Mouse (Mus musculus) cerebellum, postnatal 10 days (tissue): ENCODE data around the gene Ckmt1.
"Not testable (repeated sequence)": the region's sequence is repeated elsewhere in the genome, so short reads cannot be mapped to it uniquely, and the experiment has no call there.

ENCODE experiments used
- DNase-seq, 2 experiments: peaks; one replicate each; pipeline ENCODE4 v3.0.0; 2021; ENCODE audit warnings: mixed read lengths in 2 of 2

Gene Ckmt1

GRCm38 (mm10) chr2:121357494-121357893, at the start of gene Ckmt1:
Gene Ckmt1, plus strand, starts transcription at chr2:121357714.
- no peak for DNase-seq

GRCm38 (mm10) chr2:121308997-121309416, 48.5 kb upstream of the Ckmt1 start:
- no peak for DNase-seq

GRCm38 (mm10) chr2:121316278-121316677, 41.2 kb upstream of the Ckmt1 start:
- DNase-seq = no peak

- DNase-seq = peak; percentile 72 to 76
Observed at GRCm38 (mm10) chr2:121323041-121323440, 34.5 kb upstream of the Ckmt1 start.

- peak; percentile 83 to 87 for DNase-seq
Observed at GRCm38 (mm10) chr2:121323693-121324470, 33.6 kb upstream of the Ckmt1 start.

GRCm38 (mm10) chr2:121329492-121329891, 28.0 kb upstream of the Ckmt1 start:
- DNase-seq = peak; percentile 44 to 47

GRCm38 (mm10) chr2:121339057-121339456, 18.5 kb upstream of the Ckmt1 start:
- no peak for DNase-seq

- no peak for DNase-seq
Observed at GRCm38 (mm10) chr2:121353156-121353555, 4.4 kb upstream of the Ckmt1 start.

- DNase-seq = no peak
Observed at GRCm38 (mm10) chr2:121354378-121354777, 3.1 kb upstream of the Ckmt1 start.

- peak; percentile 99 for DNase-seq
Observed at GRCm38 (mm10) chr2:121354820-121355592, 2.5 kb upstream of the Ckmt1 start, which contains the start of gene Ppip5k1. Gene Ppip5k1, minus strand, starts transcription at chr2:121355396.

- DNase-seq = no peak
Observed at GRCm38 (mm10) chr2:121357961-121358360, 447 bp downstream of the Ckmt1 start.

GRCm38 (mm10) chr2:121358381-121358780, 867 bp downstream of the Ckmt1 start:
- peak; percentile 92 for DNase-seq

GRCm38 (mm10) chr2:121359461-121359860, 1.9 kb downstream of the Ckmt1 start:
- no peak for DNase-seq

- DNase-seq = no peak
Observed at GRCm38 (mm10) chr2:121363656-121364055, 6.1 kb downstream of the Ckmt1 start.

- DNase-seq = peak; percentile 91
Observed at GRCm38 (mm10) chr2:121368831-121369230, 11.3 kb downstream of the Ckmt1 start.

GRCm38 (mm10) chr2:121370921-121371320, 13.4 kb downstream of the Ckmt1 start:
- no peak for DNase-seq

GRCm38 (mm10) chr2:121372266-121372665, 14.8 kb downstream of the Ckmt1 start:
- DNase-seq = no peak

GRCm38 (mm10) chr2:121374766-121375165, 17.3 kb downstream of the Ckmt1 start:
- DNase-seq = peak; percentile 53 to 64

- DNase-seq = not testable (repeated sequence)
Observed at GRCm38 (mm10) chr2:121386961-121387575, 29.6 kb downstream of the Ckmt1 start, which contains the start of gene Strc. Gene Strc, minus strand, starts transcription at chr2:121387168.

GRCm38 (mm10) chr2:121396624-121397023, 39.1 kb downstream of the Ckmt1 start:
- DNase-seq = peak; percentile 94 to 97

GRCm38 (mm10) chr2:121403296-121403695, 45.8 kb downstream of the Ckmt1 start:
- DNase-seq = no peak

GRCm38 (mm10) chr2:121408160-121408559, 50.6 kb downstream of the Ckmt1 start:
- peak; percentile 36 for DNase-seq

GRCm38 (mm10) chr2:121412843-121413386, 55.4 kb downstream of the Ckmt1 start:
- peak in 1 of 2 experiments; percentile 26 for DNase-seq
